Mouse (Mus musculus) myocyte (in vitro differentiated cells): Measurements from ENCODE around the gene Gm28053.

Experiments used
- CEBPB ChIP-seq: IDR thresholded peaks from 2 replicates; pipeline ENCODE4 v1.6.1; 2011; ENCODE audit warnings: mild to moderate bottlenecking, moderate library complexity; ENCODE audit not compliant: poor library complexity, insufficient read depth, severe bottlenecking
- E2F4 ChIP-seq: IDR thresholded peaks from one replicate; pipeline ENCODE4 v1.6.1; 2011; ENCODE audit warnings: mild to moderate bottlenecking, control low read depth, moderate library complexity; ENCODE audit not compliant: insufficient read depth
- MAX ChIP-seq: IDR thresholded peaks from one replicate; pipeline ENCODE4 v1.6.1; 2011; ENCODE audit warnings: low read depth, mild to moderate bottlenecking, control low read depth
- MYOD1 ChIP-seq, 3 experiments: IDR thresholded peaks; one replicate each; pipeline ENCODE4 v1.6.1; 2011; ENCODE audit warnings: control low read depth in 2 of 3, low read depth in 2 of 3, mild to moderate bottlenecking in 2 of 3, moderate library complexity in 1 of 3; ENCODE audit not compliant: insufficient read length in 2 of 3, control insufficient read depth in 1 of 3
- MYOG ChIP-seq, 3 experiments: IDR thresholded peaks; one replicate each; pipeline ENCODE4 v1.6.1; 2011; ENCODE audit warnings: control low read depth in 2 of 3, low read depth in 2 of 3, mild to moderate bottlenecking in 2 of 3; ENCODE audit not compliant: insufficient read length in 2 of 3, control insufficient read depth in 1 of 3, insufficient read depth in 1 of 3
- POLR2A ChIP-seq: IDR thresholded peaks from one replicate; pipeline ENCODE4 v1.6.1; 2011; ENCODE audit warnings: low read depth, mild to moderate bottlenecking, control low read depth, moderate library complexity; ENCODE audit not compliant: insufficient read length
- POLR2AphosphoS2 ChIP-seq: IDR thresholded peaks from one replicate; pipeline ENCODE4 v1.6.1; 2011; ENCODE audit warnings: low read depth, control low read depth; ENCODE audit not compliant: insufficient read length
- SRF ChIP-seq: IDR thresholded peaks from one replicate; pipeline ENCODE4 v1.6.1; 2011; ENCODE audit warnings: low read depth; ENCODE audit not compliant: control insufficient read depth, insufficient read length
- TCF12 ChIP-seq: IDR thresholded peaks from one replicate; pipeline ENCODE4 v1.6.1; 2011; ENCODE audit warnings: mild to moderate bottlenecking, control low read depth; ENCODE audit not compliant: poor library complexity, insufficient read depth, severe bottlenecking
- USF1 ChIP-seq: IDR thresholded peaks from one replicate; pipeline ENCODE4 v1.6.1; 2011; ENCODE audit warnings: low read depth, mild to moderate bottlenecking, control low read depth, moderate library complexity

DNA sequence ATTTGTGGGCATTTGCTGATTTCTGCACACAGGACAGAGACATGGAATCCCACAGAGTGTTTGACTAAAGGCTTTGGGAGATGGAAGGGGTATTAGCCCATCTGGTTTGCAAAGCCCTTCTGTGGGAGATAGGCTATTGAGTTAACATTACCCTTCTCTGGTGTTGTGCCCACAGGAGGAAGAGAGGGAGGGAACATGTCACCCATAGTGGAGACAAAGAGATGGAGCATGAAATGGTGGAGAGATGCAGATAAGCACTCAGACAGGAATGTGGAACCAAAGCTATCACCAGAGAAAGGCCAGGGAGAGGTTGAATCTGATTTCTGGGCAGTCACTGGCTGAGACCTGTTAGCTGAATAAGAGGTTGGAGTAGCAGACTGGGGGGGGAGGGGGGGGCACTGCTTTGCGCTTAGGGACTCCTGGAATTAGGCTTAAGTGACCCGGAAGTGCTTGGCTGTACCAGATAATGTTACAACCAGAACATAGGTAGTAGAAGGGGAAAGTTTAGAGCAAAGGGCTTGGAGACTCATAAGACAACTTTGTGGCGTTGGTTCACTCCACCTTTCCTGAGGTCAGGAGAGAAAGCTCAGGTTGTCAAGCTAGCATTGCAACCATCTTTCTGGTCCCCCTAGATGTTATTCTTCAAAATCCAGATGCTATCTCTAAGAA is 22.2 kb downstream of the Gm28053 start:
- TF ChIP-seq POLR2AphosphoS2 (no peak), CEBPB (no peak), POLR2A (no peak), E2F4 (no peak), MAX (no peak), USF1 (no peak), TCF12 (no peak), MYOG (IDR thresholded peaks at IDR 0.05; ENCODE audit: control insufficient read depth in 1 of 3, insufficient read depth in 1 of 3, insufficient read length in 2 of 3, low read depth in 2 of 3) (no peak), MYOD1 (IDR thresholded peaks at IDR 0.05; ENCODE audit: control insufficient read depth in 1 of 3, insufficient read length in 2 of 3, low read depth in 2 of 3) (no peak), SRF (no peak)
